Mouse (Mus musculus) heart, embryonic 11.5 days (tissue): ENCODE measurements at regions not wholly inside any gene's neighbourhood (a gene's known extent, or its start where the extent isn't known, plus 50 kb on each side); places are given as distances from the start of the nearest gene placed in this dataset.

ENCODE experiments used
- ATAC-seq: fragments of 200-750 bp; cut with Nextera tagmentation; replicated peaks from 2 replicates; pipeline ENCODE4 v1.8.0; 2017; ENCODE audit warnings: moderate library complexity; ENCODE audit not compliant: insufficient number of reproducible peaks, low FRiP score, low TSS enrichment
- H3K27ac ChIP-seq: fragments of 300-500 bp; sonication (generic); 2 replicates; pipeline ENCODE4 v1.5.1; 2014; ENCODE audit warnings: mild to moderate bottlenecking, low read depth, low read length
- H3K27me3 ChIP-seq: fragments of 300-500 bp; sonication (generic); 2 replicates; pipeline ENCODE4 v1.6.1; 2014; ENCODE audit warnings: mild to moderate bottlenecking, low read length, mixed read lengths; ENCODE audit not compliant: control insufficient read depth, insufficient read depth
- H3K36me3 ChIP-seq: fragments of 300-500 bp; sonication (generic); 2 replicates; pipeline ENCODE4 v1.6.1; 2014; ENCODE audit warnings: mild to moderate bottlenecking, low read length, moderate library complexity, mixed read lengths; ENCODE audit not compliant: control insufficient read depth, insufficient read depth
- H3K4me1 ChIP-seq: fragments of 300-500 bp; sonication (generic); 2 replicates; pipeline ENCODE4 v1.6.1; 2014; ENCODE audit warnings: low read length; ENCODE audit not compliant: control insufficient read depth, insufficient read depth
- H3K4me2 ChIP-seq: fragments of 300-500 bp; sonication (generic); 2 replicates; pipeline ENCODE4 v1.6.1; 2014; ENCODE audit warnings: mild to moderate bottlenecking, moderate library complexity
- H3K4me3 ChIP-seq: fragments of 300-500 bp; sonication (generic); 2 replicates; pipeline ENCODE4 v1.5.1; 2014; ENCODE audit warnings: low read depth, low read length
- H3K9ac ChIP-seq: fragments of 300-500 bp; sonication (generic); 2 replicates; pipeline ENCODE4 v1.6.1; 2014; ENCODE audit warnings: mild to moderate bottlenecking, low read depth, low read length, moderate library complexity
- H3K9me3 ChIP-seq: fragments of 300-500 bp; sonication (generic); replicated peaks from 2 replicates; pipeline ENCODE4 v1.6.1; 2016; ENCODE audit warnings: low read length; ENCODE audit not compliant: control insufficient read depth
- WGBS: fragments of 180-500 bp; shearing (Covaris S2); extraction: QIAGEN DNeasy Blood & Tissue Kit; methylation state at CpG from one replicate; pipeline ENCODE4 v1.1.7; 2014; ENCODE audit not compliant: insufficient replicate concordance; 5-methylcytosine and 5-hydroxymethylcytosine counted together

DNA sequence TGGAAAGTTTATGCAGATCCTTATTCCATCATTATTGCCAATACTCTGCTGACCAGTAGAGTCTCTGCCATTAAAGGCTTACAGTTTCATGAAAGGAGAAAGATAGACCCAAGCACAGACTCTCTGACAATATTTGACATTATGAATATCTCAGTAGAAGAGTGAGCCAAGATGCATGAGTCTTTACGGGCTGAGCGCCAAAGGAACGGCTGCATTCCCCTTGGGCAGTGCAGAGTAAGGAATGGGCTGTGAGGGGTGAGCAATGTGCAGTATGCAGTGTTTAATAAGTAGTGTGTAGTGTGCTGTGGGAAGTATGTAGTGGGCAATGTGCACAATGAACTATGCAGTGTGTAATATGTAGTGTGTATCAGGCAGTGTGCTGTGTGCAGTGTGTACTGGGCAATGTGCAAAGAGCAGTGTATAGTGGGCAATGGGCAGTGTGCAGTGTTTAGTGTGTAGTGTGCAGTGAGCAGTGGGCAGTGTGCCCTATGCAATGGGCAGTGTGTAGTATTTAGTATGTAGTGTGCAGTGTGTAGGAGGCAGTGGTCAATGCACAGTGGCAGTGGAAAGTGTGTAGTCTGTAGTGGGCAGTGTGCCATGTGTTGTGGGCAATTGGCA, 671.8 kb downstream of the 5730522E02Rik start:
- 81% methylated on average over 3 of the region's 3 CpGs for WGBS
- ATAC-seq = no peak

DNA sequence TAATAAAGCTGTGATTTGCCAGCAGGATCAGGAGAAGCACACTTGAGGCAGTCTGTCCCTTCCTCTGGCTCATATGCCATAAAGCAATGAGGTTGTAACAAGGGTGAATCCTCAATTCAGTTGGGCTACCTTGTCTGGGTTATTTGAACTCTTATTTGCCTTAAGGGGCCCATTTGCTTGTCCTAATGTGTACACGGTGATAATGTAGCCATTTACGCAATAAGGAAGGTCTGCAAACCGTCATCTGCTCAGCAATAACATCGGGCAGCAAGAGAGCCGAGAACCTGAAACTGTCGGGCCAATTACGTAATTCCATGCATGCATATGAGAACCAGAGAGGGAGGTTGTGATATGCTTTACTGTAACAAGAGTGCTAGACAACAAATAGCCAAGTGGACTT, 674.5 kb downstream of the 5730522E02Rik start:
- Histone ChIP-seq H3K36me3 (no peaks in the 10 kb centered on the region), H3K27ac (no peak overlapping the region), H3K4me3 (no peak overlapping the region), H3K27me3 (no peaks in the 10 kb centered on the region), H3K9me3 (no peaks in the 10 kb centered on the region), H3K9ac (no peak overlapping the region), H3K4me1 (no peaks in the 10 kb centered on the region), H3K4me2 (no peak overlapping the region)
- WGBS = 79% methylated on average over 7 of the region's 7 CpGs
- no peak for ATAC-seq

More for the DNA sequence above, 671.8 kb downstream of the 5730522E02Rik start:
- no peaks in the 10 kb centered on the region for H3K4me1 ChIP-seq
- no peak overlapping the region for H3K4me3 ChIP-seq
- no peaks in the 10 kb centered on the region for H3K36me3 ChIP-seq
- H3K27me3 ChIP-seq = no peaks in the 10 kb centered on the region
- no peak overlapping the region for H3K27ac ChIP-seq
- H3K9ac ChIP-seq = no peak overlapping the region
- H3K9me3 ChIP-seq = no peaks in the 10 kb centered on the region
- no peak overlapping the region for H3K4me2 ChIP-seq

DNA sequence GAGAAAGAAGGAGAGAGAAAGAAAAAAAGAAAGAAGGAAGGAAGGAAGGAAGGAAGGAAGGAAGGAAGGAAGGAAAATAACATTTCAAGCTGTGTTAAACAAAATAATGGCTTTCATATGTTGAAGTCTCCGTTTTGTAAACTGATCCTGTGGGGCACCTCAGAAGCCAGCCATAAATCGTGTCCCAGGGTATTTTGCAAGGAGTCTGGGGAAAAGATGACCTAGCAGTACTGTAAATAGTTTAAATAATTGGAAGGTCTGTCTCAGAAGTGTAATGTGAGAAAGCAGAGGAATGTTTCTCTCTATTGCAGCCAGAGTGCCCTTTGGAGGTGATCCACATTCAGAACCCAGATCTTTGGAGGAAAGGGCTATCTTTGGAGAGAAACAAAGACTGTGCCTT, 677.5 kb downstream of the 5730522E02Rik start:
- Histone ChIP-seq H3K27me3 (no peaks in the 10 kb centered on the region), H3K36me3 (no peaks in the 10 kb centered on the region), H3K4me1 (peaks cover 4% of the 10 kb centered on the region; the same call in 1 of the 2 replicates), H3K9me3 (no peaks in the 10 kb centered on the region), H3K27ac (no peak overlapping the region), H3K9ac (no peak overlapping the region), H3K4me2 (no peak overlapping the region), H3K4me3 (no peak overlapping the region)
- WGBS = 41% methylated on average over 2 of the region's 2 CpGs
- no peak for ATAC-seq

DNA sequence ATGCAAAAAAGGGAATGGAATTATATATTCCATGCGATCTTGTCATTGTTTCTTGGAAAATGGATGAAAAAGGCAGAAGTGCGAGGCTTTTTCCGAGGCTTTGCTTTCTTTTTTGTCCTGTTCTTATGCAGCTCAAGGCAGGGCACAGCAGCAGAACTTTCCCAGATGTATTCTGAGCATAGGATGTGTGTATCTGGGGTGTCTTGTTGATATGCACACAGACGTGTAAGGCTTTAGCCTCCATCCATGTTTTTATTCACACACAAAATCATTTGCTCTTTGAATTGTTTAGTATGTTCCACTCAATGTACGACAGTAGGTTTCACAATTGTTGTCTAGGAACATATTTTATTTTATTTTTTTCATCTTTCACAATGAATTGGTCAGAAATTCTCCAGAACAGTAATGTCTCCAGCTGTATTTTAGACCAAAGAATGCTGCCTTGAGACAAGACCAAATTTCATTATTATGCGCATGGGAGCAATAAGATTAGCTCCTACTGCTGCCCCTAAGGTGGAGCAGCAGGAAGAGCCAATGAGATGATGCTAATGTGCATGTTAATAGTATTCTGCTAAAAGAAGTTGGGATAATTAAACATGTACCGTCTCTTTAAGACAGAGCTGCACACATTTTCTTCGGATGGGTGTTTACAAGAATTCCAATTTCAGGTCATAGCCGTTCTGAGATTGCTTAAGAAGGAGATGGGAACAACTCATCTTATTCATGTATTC, 678.7 kb downstream of the 5730522E02Rik start:
- Histone ChIP-seq H3K27ac (no peak overlapping the region), H3K36me3 (no peaks in the 10 kb centered on the region), H3K4me3 (no peak overlapping the region), H3K27me3 (no peaks in the 10 kb centered on the region), H3K4me2 (no peak overlapping the region), H3K9me3 (no peaks in the 10 kb centered on the region), H3K4me1 (peaks cover 4% of the 10 kb centered on the region; the same call in 1 of the 2 replicates), H3K9ac (no peak overlapping the region)
- 78% methylated on average over 9 of the region's 9 CpGs for WGBS
- ATAC-seq = no peak

DNA sequence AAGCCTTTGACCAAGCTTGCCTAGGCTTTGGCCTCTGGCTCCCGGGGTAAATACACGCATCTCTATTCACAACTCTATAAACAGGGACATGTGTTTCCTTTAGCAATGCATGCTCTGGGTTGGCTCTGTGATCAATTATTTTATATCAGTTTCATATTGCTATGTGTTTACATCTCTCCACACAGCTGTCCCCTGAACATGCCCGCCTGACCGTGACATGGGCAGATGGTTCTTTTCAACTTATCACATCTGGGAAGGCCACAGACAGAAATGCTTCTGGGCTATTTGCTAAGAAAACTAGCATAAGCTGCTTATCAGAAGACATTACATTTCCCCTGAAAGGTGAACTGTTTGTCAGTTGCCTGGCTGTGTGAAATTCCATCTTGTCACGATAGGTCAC, 682.5 kb downstream of the 5730522E02Rik start:
- 45% methylated on average over 5 of the region's 5 CpGs for WGBS
- no peak overlapping the region for H3K9ac ChIP-seq
- no peaks in the 10 kb centered on the region for H3K9me3 ChIP-seq
- no peak for ATAC-seq
- H3K4me3 ChIP-seq = no peak overlapping the region
- H3K27ac ChIP-seq = no peak overlapping the region
- peaks cover 4% of the 10 kb centered on the region; the same call in 1 of the 2 replicates for H3K4me1 ChIP-seq
- no peaks in the 10 kb centered on the region for H3K36me3 ChIP-seq
- H3K27me3 ChIP-seq = no peaks in the 10 kb centered on the region
- H3K4me2 ChIP-seq = no peak overlapping the region

DNA sequence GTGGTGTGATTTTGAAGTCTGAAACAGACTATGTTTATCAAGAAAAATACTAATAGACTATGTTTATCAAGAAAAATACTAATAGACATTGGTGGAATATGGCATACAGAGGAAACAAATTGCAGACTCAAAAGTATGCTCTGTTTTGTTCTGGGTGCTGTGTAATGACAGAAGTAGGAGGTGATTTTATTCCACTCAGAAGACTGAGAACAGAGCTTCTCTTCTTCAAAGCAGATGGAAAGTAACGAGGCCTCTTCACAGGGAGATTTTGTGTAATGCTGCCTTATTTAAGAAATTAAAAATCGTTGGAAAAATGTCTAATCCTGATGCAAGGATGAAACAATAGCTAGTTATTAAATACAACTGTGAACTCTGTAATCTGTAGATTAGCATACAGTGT, 691.7 kb downstream of the 5730522E02Rik start:
- H3K9ac ChIP-seq = no peak overlapping the region
- no peak overlapping the region for H3K27ac ChIP-seq

DNA sequence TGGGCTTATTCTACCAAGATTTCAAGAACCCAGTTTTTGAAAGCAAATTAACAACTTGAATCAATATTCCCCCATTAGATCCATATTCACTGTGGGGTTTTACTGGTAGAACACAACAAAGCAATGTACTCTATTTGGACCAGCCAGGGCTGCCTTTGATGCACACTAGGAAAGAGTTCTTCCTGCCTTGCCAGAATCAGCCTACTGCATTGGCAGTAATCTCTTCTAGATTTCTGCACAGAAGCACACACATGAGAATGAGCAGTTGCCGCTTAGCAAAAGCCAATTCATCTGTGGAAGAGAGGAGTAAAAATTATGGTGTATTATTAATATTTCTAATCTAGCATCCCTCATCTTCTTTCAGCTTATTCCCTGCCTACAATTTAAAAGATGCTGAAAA, 692.4 kb downstream of the 5730522E02Rik start:
- Histone ChIP-seq H3K36me3 (no peaks in the 10 kb centered on the region), H3K27me3 (no peaks in the 10 kb centered on the region), H3K4me2 (no peak overlapping the region), H3K9me3 (no peaks in the 10 kb centered on the region), H3K9ac (no peak overlapping the region), H3K27ac (no peak overlapping the region), H3K4me1 (no peaks in the 10 kb centered on the region), H3K4me3 (no peak overlapping the region)
- WGBS = 93% methylated on average over 1 of the region's 1 CpGs
- no peak for ATAC-seq

More for the DNA sequence above, 691.7 kb downstream of the 5730522E02Rik start:
- H3K9me3 ChIP-seq = no peaks in the 10 kb centered on the region
- no peaks in the 10 kb centered on the region for H3K4me1 ChIP-seq
- H3K4me3 ChIP-seq = no peak overlapping the region
- WGBS = 59% methylated on average over 2 of the region's 2 CpGs
- no peak for ATAC-seq
- no peaks in the 10 kb centered on the region for H3K27me3 ChIP-seq
- no peak overlapping the region for H3K4me2 ChIP-seq
- no peaks in the 10 kb centered on the region for H3K36me3 ChIP-seq

DNA sequence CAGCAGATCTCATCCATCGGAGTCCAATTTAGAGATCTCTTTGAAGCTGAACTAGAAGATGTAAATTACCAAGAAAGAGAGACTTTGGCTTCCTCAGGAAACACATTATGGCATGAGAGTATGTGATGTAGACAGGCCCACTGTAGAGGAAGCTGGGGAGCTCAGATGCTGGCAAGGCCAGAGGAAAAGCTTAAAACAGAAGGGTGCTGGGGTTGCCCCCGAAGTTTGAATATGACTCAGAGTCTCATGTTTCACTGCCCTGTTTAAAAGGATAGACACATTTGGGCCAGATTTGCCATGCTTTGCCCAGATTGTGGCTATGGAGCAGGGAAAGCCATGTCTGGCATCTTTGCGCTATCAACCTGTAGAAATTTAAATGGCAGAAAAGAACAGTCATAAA, 705.1 kb downstream of the 5730522E02Rik start:
- Histone ChIP-seq H3K36me3 (no peaks in the 10 kb centered on the region), H3K4me1 (no peaks in the 10 kb centered on the region), H3K9ac (no peak overlapping the region), H3K9me3 (no peaks in the 10 kb centered on the region), H3K27ac (no peak overlapping the region), H3K4me2 (no peak overlapping the region), H3K27me3 (no peaks in the 10 kb centered on the region), H3K4me3 (no peak overlapping the region)
- 81% methylated on average over 3 of the region's 3 CpGs for WGBS
- ATAC-seq = no peak
